Mouse (Mus musculus): ENCODE data around the gene Il16. TPM values are rescaled to one million over a fixed set of nuclear protein-coding genes. Genes with fewer than 3 reads are reported as not detected.
"Not testable (repeated sequence)": the region's sequence is repeated elsewhere in the genome, so short reads cannot be mapped to it uniquely, and the experiment has no call there.

Il16 gene
- polyA plus RNA-seq, 1 experiment: 0.03 TPM

- no peak overlapping the region for H3K4me3 ChIP-seq (replicated peaks)
- TF ChIP-seq GATA1 (IDR thresholded peaks at IDR 0.05; ENCODE audit: low read length) (no peak), TAL1 (IDR thresholded peaks at IDR 0.05; ENCODE audit: low read length) (no peak)
- H3K27me3 ChIP-seq (ENCODE audit: control insufficient read depth): no peaks in the 10 kb centered on the region
- H3K4me1 ChIP-seq (ENCODE audit: control insufficient read depth): no peaks in the 10 kb centered on the region
- H3K9me3 ChIP-seq (ENCODE audit: control insufficient read depth, low read length): no peaks in the 10 kb centered on the region
- no peaks in the 10 kb centered on the region for H3K36me3 ChIP-seq (ENCODE audit: control insufficient read depth)
Measured at GRCm38 (mm10) chr7:83713639-83714038, 31.9 kb downstream of the Il16 start.

- H3K36me3 ChIP-seq (ENCODE audit: control insufficient read depth); H3K9me3 ChIP-seq (ENCODE audit: control insufficient read depth, low read length); H3K27me3 ChIP-seq (ENCODE audit: control insufficient read depth); H3K4me3 ChIP-seq (replicated peaks); H3K4me1 ChIP-seq (ENCODE audit: control insufficient read depth): not testable (repeated sequence)
Measured at GRCm38 (mm10) chr7:83711676-83712259, 33.8 kb downstream of the Il16 start.

GRCm38 (mm10) chr7:83703046-83703775 lies 42.3 kb downstream of the Il16 start:
- no peak overlapping the region for H3K4me3 ChIP-seq (replicated peaks)
- H3K27me3 ChIP-seq (ENCODE audit: control insufficient read depth): no peaks in the 10 kb centered on the region
- no peaks in the 10 kb centered on the region for H3K36me3 ChIP-seq (ENCODE audit: control insufficient read depth)
- H3K9me3 ChIP-seq (ENCODE audit: control insufficient read depth, low read length): no peaks in the 10 kb centered on the region
- TF ChIP-seq GATA1 (IDR thresholded peaks at IDR 0.05; ENCODE audit: low read length) (no peak), TAL1 (IDR thresholded peaks at IDR 0.05; ENCODE audit: low read length) (no peak)
- H3K4me1 ChIP-seq (ENCODE audit: control insufficient read depth): no peaks in the 10 kb centered on the region

- H3K9me3 ChIP-seq (ENCODE audit: control insufficient read depth, low read length): no peaks in the 10 kb centered on the region
- H3K27me3 ChIP-seq (ENCODE audit: control insufficient read depth): no peaks in the 10 kb centered on the region
- H3K4me3 ChIP-seq (replicated peaks): no peak overlapping the region
- no peaks in the 10 kb centered on the region for H3K36me3 ChIP-seq (ENCODE audit: control insufficient read depth)
- no peak for TF ChIP-seq GATA1 (IDR thresholded peaks at IDR 0.05; ENCODE audit: low read length)
- no peak for TF ChIP-seq TAL1 (IDR thresholded peaks at IDR 0.05; ENCODE audit: low read length)
- no peaks in the 10 kb centered on the region for H3K4me1 ChIP-seq (ENCODE audit: control insufficient read depth)
Measured at GRCm38 (mm10) chr7:83699066-83699745, 46.3 kb downstream of the Il16 start.

GRCm38 (mm10) chr7:83695449-83696212 lies 49.9 kb downstream of the Il16 start:
- H3K36me3 ChIP-seq (ENCODE audit: control insufficient read depth): no peaks in the 10 kb centered on the region
- H3K4me3 ChIP-seq (replicated peaks): no peak overlapping the region
- no peaks in the 10 kb centered on the region for H3K4me1 ChIP-seq (ENCODE audit: control insufficient read depth)
- H3K9me3 ChIP-seq (ENCODE audit: control insufficient read depth, low read length): no peaks in the 10 kb centered on the region
- no peaks in the 10 kb centered on the region for H3K27me3 ChIP-seq (ENCODE audit: control insufficient read depth)
- TF ChIP-seq TAL1 (IDR thresholded peaks at IDR 0.05; ENCODE audit: low read length): no peak
- TF ChIP-seq GATA1 (IDR thresholded peaks at IDR 0.05; ENCODE audit: low read length): no peak

- no peaks in the 10 kb centered on the region for H3K9me3 ChIP-seq (ENCODE audit: control insufficient read depth, low read length)
- TF ChIP-seq TAL1 (IDR thresholded peaks at IDR 0.05; ENCODE audit: low read length) (no peak), GATA1 (IDR thresholded peaks at IDR 0.05; ENCODE audit: low read length) (no peak)
- no peaks in the 10 kb centered on the region for H3K36me3 ChIP-seq (ENCODE audit: control insufficient read depth)
- H3K27me3 ChIP-seq (ENCODE audit: control insufficient read depth): no peaks in the 10 kb centered on the region
- no peaks in the 10 kb centered on the region for H3K4me1 ChIP-seq (ENCODE audit: control insufficient read depth)
- H3K4me3 ChIP-seq (replicated peaks): no peak overlapping the region
Measured at GRCm38 (mm10) chr7:83682640-83683274, 62.8 kb downstream of the Il16 start.

GRCm38 (mm10) chr7:83678506-83678905 lies 67.0 kb downstream of the Il16 start:
- no peaks in the 10 kb centered on the region for H3K27me3 ChIP-seq (ENCODE audit: control insufficient read depth)
- H3K36me3 ChIP-seq (ENCODE audit: control insufficient read depth): no peaks in the 10 kb centered on the region
- no peaks in the 10 kb centered on the region for H3K9me3 ChIP-seq (ENCODE audit: control insufficient read depth, low read length)
- TF ChIP-seq GATA1 (IDR thresholded peaks at IDR 0.05; ENCODE audit: low read length) (no peak), TAL1 (IDR thresholded peaks at IDR 0.05; ENCODE audit: low read length) (no peak)
- no peak overlapping the region for H3K4me3 ChIP-seq (replicated peaks)
- no peaks in the 10 kb centered on the region for H3K4me1 ChIP-seq (ENCODE audit: control insufficient read depth)

GRCm38 (mm10) chr7:83677296-83677695 lies 68.2 kb downstream of the Il16 start:
- Histone ChIP-seq H3K4me1 (ENCODE audit: control insufficient read depth) (no peaks in the 10 kb centered on the region), H3K9me3 (ENCODE audit: control insufficient read depth, low read length) (no peaks in the 10 kb centered on the region), H3K4me3 (replicated peaks) (no peak overlapping the region), H3K27me3 (ENCODE audit: control insufficient read depth) (no peaks in the 10 kb centered on the region), H3K36me3 (ENCODE audit: control insufficient read depth) (no peaks in the 10 kb centered on the region)
- TF ChIP-seq GATA1 (IDR thresholded peaks at IDR 0.05; ENCODE audit: low read length): no peak
- TF ChIP-seq TAL1 (IDR thresholded peaks at IDR 0.05; ENCODE audit: low read length): no peak
